Comparison of ENCODE assay signal across 29 mouse cellular contexts in genomic region chr7:112259286-112259685, GRCm38 (mm10). TPM values are rescaled to one million over a fixed set of nuclear protein-coding genes. Genes with fewer than 3 reads are reported as not detected.
DNase-seq lines count a peak whose midpoint lies in the region; ATAC-seq and TF ChIP-seq lines count a peak whose summit lies in the region.
"Had no signal": no experiment of that assay in that cellular context is flagged by ENCODE, and none has a peak within 500 bp of the region (broad histone marks: within the 10 kb centered on the region; RNA-seq: fewer than 3 reads in every experiment).

No protein-coding gene starts in this region.

- peak overlapping the region; percentile 92 for H3K27ac ChIP-seq in heart, embryonic 11.5 days (ENCODE audit: low read depth, low read length)
- H3K27ac ChIP-seq in heart, embryonic 16.5 days (ENCODE audit: low read length), result peak overlapping the region; percentile 86
- H3K27ac ChIP-seq in lung, embryonic 16.5 days (ENCODE audit: low read length), result peak overlapping the region; percentile 19; the same call in 1 of the 2 replicates
- H3K27ac ChIP-seq in lung, postnatal 0 days (ENCODE audit: low read length), result no peak overlapping the region
- H3K27ac ChIP-seq: embryonic facial prominence, embryonic 10.5 days; embryonic facial prominence, embryonic 15.5 days; forebrain, embryonic 13.5 days; hindbrain, embryonic 10.5 days; hindbrain, embryonic 15.5 days; left cerebral cortex, adult 2 months; limb, embryonic 12.5 days; liver, embryonic 15.5 days; midbrain, embryonic 10.5 days; midbrain, embryonic 15.5 days; neural tube, embryonic 12.5 days had no signal

- peaks cover 9% of the 10 kb centered on the region; the same call in 1 of the 2 replicates for H3K36me3 ChIP-seq in heart, embryonic 11.5 days (ENCODE audit: control insufficient read depth, insufficient read depth, low read length)
- H3K36me3 ChIP-seq in heart, embryonic 16.5 days (ENCODE audit: control insufficient read depth, insufficient read depth), result peaks cover 21% of the 10 kb centered on the region; the same call in 1 of the 2 replicates
- H3K36me3 ChIP-seq in lung, embryonic 16.5 days (ENCODE audit: control insufficient read depth, insufficient read depth, low read length), result no peaks in the 10 kb centered on the region
- no peaks in the 10 kb centered on the region for H3K36me3 ChIP-seq in lung, postnatal 0 days (ENCODE audit: insufficient read depth, low read length)
- H3K36me3 ChIP-seq: embryonic facial prominence, embryonic 10.5 days; embryonic facial prominence, embryonic 15.5 days; hindbrain, embryonic 10.5 days; hindbrain, embryonic 15.5 days; limb, embryonic 12.5 days; liver, embryonic 15.5 days; midbrain, embryonic 10.5 days; midbrain, embryonic 15.5 days; neural tube, embryonic 12.5 days had no signal

- H3K4me1 ChIP-seq in heart, embryonic 11.5 days (ENCODE audit: control insufficient read depth, insufficient read depth, low read length), result peaks cover 70% of the 10 kb centered on the region
- peaks cover 74% of the 10 kb centered on the region for H3K4me1 ChIP-seq in heart, embryonic 16.5 days (ENCODE audit: control insufficient read depth, insufficient read depth, low read length)
- peaks cover 22% of the 10 kb centered on the region for H3K4me1 ChIP-seq in lung, embryonic 16.5 days (replicated peaks; ENCODE audit: control insufficient read depth, insufficient read depth, low read length)
- peaks cover 4% of the 10 kb centered on the region; the same call in 1 of the 2 replicates for H3K4me1 ChIP-seq in lung, postnatal 0 days (ENCODE audit: insufficient read depth, low read depth, low read length)
- H3K4me1 ChIP-seq: embryonic facial prominence, embryonic 10.5 days; embryonic facial prominence, embryonic 15.5 days; forebrain, embryonic 13.5 days; hindbrain, embryonic 10.5 days; hindbrain, embryonic 15.5 days; limb, embryonic 12.5 days; liver, embryonic 15.5 days; midbrain, embryonic 15.5 days; neural tube, embryonic 12.5 days had no signal

- no peaks in the 10 kb centered on the region for H3K27me3 ChIP-seq in heart, embryonic 11.5 days (ENCODE audit: control insufficient read depth, insufficient read depth, low read length)
- H3K27me3 ChIP-seq in heart, embryonic 16.5 days (ENCODE audit: control insufficient read depth, insufficient read depth, low read length), result no peaks in the 10 kb centered on the region
- H3K27me3 ChIP-seq in lung, embryonic 16.5 days (ENCODE audit: control insufficient read depth, insufficient read depth, low read depth, low read length), result no peaks in the 10 kb centered on the region
- H3K27me3 ChIP-seq in lung, postnatal 0 days (replicated peaks; ENCODE audit: insufficient read depth, low read length), result no peaks in the 10 kb centered on the region
- H3K27me3 ChIP-seq: embryonic facial prominence, embryonic 15.5 days; forebrain, embryonic 13.5 days; hindbrain, embryonic 15.5 days; limb, embryonic 12.5 days; liver, embryonic 15.5 days; midbrain, embryonic 15.5 days; neural tube, embryonic 12.5 days had no signal

- DNase-seq in heart, postnatal 14 days, result no peak
- DNase-seq in heart, adult 18-20 months, result no peak
- no peak for DNase-seq in lung, postnatal 0 days (ENCODE audit: low spot score)
- no peak for DNase-seq in spleen, adult 18-20 months
- DNase-seq: adrenal gland, adult 8-10 months; cerebellum, adult 8-10 months; cerebellum, postnatal 25 days; gastrocnemius, postnatal 10 days; kidney, adult 11 months; kidney, postnatal 14 days; lung, postnatal 14 days; right cerebral cortex, adult 18-20 months; thymus, adult 2 months; thymus, postnatal 36 days had no signal

- TF ChIP-seq EP300 in lung, postnatal 0 days (IDR thresholded peaks at IDR 0.05), result no peak

- H3K9ac ChIP-seq in heart, embryonic 11.5 days (ENCODE audit: low read depth, low read length), result peak overlapping the region; percentile 58
- peak overlapping the region; percentile 58; the same call in 1 of the 2 replicates for H3K9ac ChIP-seq in heart, embryonic 16.5 days (ENCODE audit: low read length)
- no peak overlapping the region for H3K9ac ChIP-seq in lung, embryonic 16.5 days (ENCODE audit: low read length)
- H3K9ac ChIP-seq in lung, postnatal 0 days (replicated peaks; ENCODE audit: low read depth), result no peak overlapping the region
- H3K9ac ChIP-seq: embryonic facial prominence, embryonic 15.5 days; forebrain, embryonic 13.5 days; hindbrain, embryonic 15.5 days; limb, embryonic 12.5 days; liver, embryonic 15.5 days; midbrain, embryonic 15.5 days; neural tube, embryonic 12.5 days had no signal

- WGBS in heart, embryonic 11.5 days (ENCODE audit: insufficient replicate concordance), result 56% methylated on average over 4 of the region's 4 CpGs
- WGBS in heart, embryonic 16.5 days, result 60% methylated on average over 4 of the region's 4 CpGs
- WGBS in lung, embryonic 16.5 days, result 81% methylated on average over 4 of the region's 4 CpGs
- WGBS in lung, postnatal 0 days, result 77% methylated on average over 4 of the region's 4 CpGs

- H3K9me3 ChIP-seq in heart, embryonic 11.5 days (replicated peaks; ENCODE audit: control insufficient read depth, low read length), result no peaks in the 10 kb centered on the region
- H3K9me3 ChIP-seq in heart, embryonic 16.5 days (replicated peaks; ENCODE audit: control insufficient read depth, low read length), result no peaks in the 10 kb centered on the region
- H3K9me3 ChIP-seq in lung, embryonic 16.5 days (ENCODE audit: control insufficient read depth, low read length), result no peaks in the 10 kb centered on the region
- H3K9me3 ChIP-seq in lung, postnatal 0 days (ENCODE audit: low read length), result no peaks in the 10 kb centered on the region
- H3K9me3 ChIP-seq: embryonic facial prominence, embryonic 10.5 days; embryonic facial prominence, embryonic 15.5 days; forebrain, embryonic 13.5 days; hindbrain, embryonic 10.5 days; hindbrain, embryonic 15.5 days; limb, embryonic 12.5 days; liver, embryonic 15.5 days; midbrain, embryonic 10.5 days; midbrain, embryonic 15.5 days; neural tube, embryonic 12.5 days had no signal

- intact Hi-C loops in heart, postnatal 14 days (cut with DNase I), result no loop called here

- TF ChIP-seq CTCF in lung, postnatal 0 days (IDR thresholded peaks at IDR 0.05), result no peak

- no peak for ATAC-seq in heart, embryonic 11.5 days (replicated peaks; ENCODE audit: insufficient number of reproducible peaks, low FRiP score, low TSS enrichment)
- no peak for ATAC-seq in heart, embryonic 16.5 days (replicated peaks; ENCODE audit: extremely low read depth, insufficient read depth, low FRiP score)
- no peak for ATAC-seq in lung, embryonic 16.5 days (ENCODE audit: low read depth)
- ATAC-seq in lung, postnatal 0 days, result no peak
- ATAC-seq: forebrain, embryonic 13.5 days; inflammation-experienced regulatory T-cells, adult 6 months; midbrain, embryonic 15.5 days had no signal

- no peak overlapping the region for H3K4me3 ChIP-seq in heart, embryonic 11.5 days (ENCODE audit: low read depth, low read length)
- H3K4me3 ChIP-seq in heart, embryonic 16.5 days (ENCODE audit: low read length), result no peak overlapping the region
- H3K4me3 ChIP-seq in lung, embryonic 16.5 days (ENCODE audit: low read length), result no peak overlapping the region
- no peak overlapping the region for H3K4me3 ChIP-seq in lung, postnatal 0 days (ENCODE audit: low read depth, low read length)
- H3K4me3 ChIP-seq: embryonic facial prominence, embryonic 10.5 days; embryonic facial prominence, embryonic 15.5 days; forebrain, embryonic 13.5 days; hindbrain, embryonic 10.5 days; hindbrain, embryonic 15.5 days; left cerebral cortex, adult 2 months; limb, embryonic 12.5 days; liver, embryonic 15.5 days; midbrain, embryonic 10.5 days; midbrain, embryonic 15.5 days; neural tube, embryonic 12.5 days had no signal

- H3K4me2 ChIP-seq in heart, embryonic 11.5 days, result no peak overlapping the region
- no peak overlapping the region for H3K4me2 ChIP-seq in heart, embryonic 16.5 days (ENCODE audit: low read depth, low read length)
- H3K4me2 ChIP-seq in lung, embryonic 16.5 days (ENCODE audit: low read depth, low read length), result no peak overlapping the region
- H3K4me2 ChIP-seq in lung, postnatal 0 days (replicated peaks; ENCODE audit: low read depth, low read length), result no peak overlapping the region
- H3K4me2 ChIP-seq: embryonic facial prominence, embryonic 15.5 days; forebrain, embryonic 13.5 days; hindbrain, embryonic 15.5 days; limb, embryonic 12.5 days; liver, embryonic 15.5 days; midbrain, embryonic 15.5 days; neural tube, embryonic 12.5 days had no signal

RNA-seq across cellular contexts. Expression of gene Mical2, which starts 33.6 kb away (rescaled TPM):
- 117 and 132 TPM in 2 replicates for polyA plus RNA-seq in heart, embryonic 11.5 days (2014; fragmentation: Nextera tagmentation; extraction: Ambion mirVana)
- 100 to 1,000 TPM; 105 to 127 TPM for total RNA-seq in heart, postnatal 14 days (2021)
- 128 and 145 TPM in 2 replicates for polyA plus RNA-seq in heart, embryonic 16.5 days (2015; fragmentation: Nextera tagmentation; extraction: Ambion mirVana)
- total RNA-seq in heart, adult 18-20 months (2021), result 10 to 100 TPM; 80.4 to 85.1 TPM
- polyA plus RNA-seq in lung, embryonic 16.5 days (2015; fragmentation: Nextera tagmentation; extraction: Ambion mirVana), result 27.3 and 27.6 TPM in 2 replicates
- 19.7 and 21.5 TPM in 2 replicates for polyA plus RNA-seq in lung, postnatal 0 days (2015; fragmentation: Nextera tagmentation; extraction: Ambion mirVana)

Comparison
In these comparisons a context has a peak if more than half of its experiments do, and no peak if none do; other contexts are left out.
1. H3K9ac ChIP-seq: peak in heart, embryonic 11.5 days (single experiment) and heart, embryonic 16.5 days (single experiment); none in lung, embryonic 16.5 days (single experiment) and lung, postnatal 0 days (single experiment).